Mouse (Mus musculus): ENCODE results near the gene Ift43. TPM values are rescaled to one million over a fixed set of nuclear protein-coding genes. Genes with fewer than 3 reads are reported as not detected.

Ift43 gene
- polyA plus RNA-seq, 1 experiment from 2014 or later, result 28.1 TPM

DNA sequence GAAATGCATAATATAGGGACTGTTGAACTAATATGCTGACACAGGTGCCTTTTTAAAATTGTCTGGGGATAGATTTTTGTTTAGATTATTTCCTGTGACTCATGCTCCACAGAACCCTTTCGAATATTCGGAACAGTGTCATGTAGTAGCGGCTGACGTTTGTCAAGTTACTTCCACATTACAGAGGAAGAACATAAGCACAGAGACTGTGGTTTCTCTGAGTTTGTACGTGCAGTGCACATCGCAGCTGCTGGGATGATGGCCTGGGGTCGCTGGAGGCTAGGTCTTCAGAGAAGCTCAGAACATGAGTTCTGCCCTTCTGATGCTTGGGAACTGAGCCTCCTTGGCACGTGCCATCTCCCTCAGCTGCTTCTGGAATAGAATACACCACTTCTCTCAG is 35.0 kb upstream of the Ift43 start:
- no peaks in the 10 kb centered on the region for H3K27me3 ChIP-seq (replicated peaks; ENCODE audit: control insufficient read depth, insufficient read depth, low read length)
- 68% methylated on average over 8 of the region's 8 CpGs for WGBS
- no peak overlapping the region for H3K27ac ChIP-seq (ENCODE audit: low read depth, low read length)
- H3K9ac ChIP-seq (ENCODE audit: low read depth, low read length), result no peak overlapping the region
- DNase-seq (ENCODE audit: low spot score) (no peak), ATAC-seq (replicated peaks; ENCODE audit: low FRiP score) (no peak)
- peaks cover 4% of the 10 kb centered on the region; the same call in 1 of the 2 replicates for H3K9me3 ChIP-seq (ENCODE audit: control insufficient read depth, low read length)
- H3K4me2 ChIP-seq, result no peak overlapping the region
- no peaks in the 10 kb centered on the region for H3K4me1 ChIP-seq (replicated peaks; ENCODE audit: control insufficient read depth, insufficient read depth, low read length)
- H3K36me3 ChIP-seq (ENCODE audit: control insufficient read depth, insufficient read depth, low read length), result peaks cover 7% of the 10 kb centered on the region; the same call in 1 of the 2 replicates
- no peak overlapping the region for H3K4me3 ChIP-seq (ENCODE audit: low read depth, low read length)

DNA sequence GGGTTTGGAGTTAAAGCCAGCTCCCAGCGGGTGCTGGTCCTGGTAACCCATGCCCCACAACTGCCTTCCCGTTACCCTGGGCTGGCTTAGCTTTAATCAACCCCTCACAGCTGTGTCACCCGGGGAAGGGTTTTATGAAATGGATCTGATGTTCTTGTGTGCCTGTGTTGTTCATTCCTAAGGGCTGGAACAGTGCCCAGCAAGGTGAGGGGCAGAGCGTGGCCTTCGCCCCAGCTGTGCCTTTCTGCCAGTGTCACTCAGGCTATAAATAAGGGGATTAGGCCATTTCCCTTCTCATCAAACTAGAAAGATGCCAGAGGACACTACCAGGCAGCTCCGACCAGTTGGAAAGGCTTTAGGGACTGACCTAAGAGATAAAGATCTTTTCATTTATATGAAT is 32.5 kb upstream of the Ift43 start:
- ATAC-seq (replicated peaks; ENCODE audit: low FRiP score), result no peak

DNA sequence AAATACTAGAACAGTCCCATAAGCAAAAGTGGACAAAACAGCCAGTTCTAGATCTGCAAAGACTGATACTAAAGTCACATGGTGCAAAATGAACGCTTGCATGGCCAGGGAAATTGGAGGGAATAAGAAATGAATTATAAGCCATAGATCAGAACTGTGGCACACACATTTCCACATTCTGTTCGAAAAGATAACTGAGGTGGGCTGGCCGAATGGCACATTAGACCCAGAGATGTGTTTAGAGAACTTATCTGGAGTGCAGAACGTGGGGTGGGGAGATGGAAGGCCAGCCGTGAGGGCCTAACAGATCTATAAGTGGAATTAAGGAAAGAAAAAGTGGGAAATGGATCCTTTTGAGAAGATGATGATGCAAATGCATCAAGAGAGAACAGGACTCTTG is 30.9 kb upstream of the Ift43 start:
- no peaks in the 10 kb centered on the region for H3K9me3 ChIP-seq (ENCODE audit: control insufficient read depth, low read length)
- WGBS, result 72% methylated on average over 5 of the region's 5 CpGs
- H3K4me3 ChIP-seq (ENCODE audit: low read depth, low read length), result no peak overlapping the region
- no peak overlapping the region for H3K4me2 ChIP-seq
- H3K9ac ChIP-seq (ENCODE audit: low read depth, low read length), result no peak overlapping the region
- ATAC-seq (replicated peaks; ENCODE audit: low FRiP score) (0 out of 2 replicates have a peak, but pooled peaks have one; percentile 31), DNase-seq (ENCODE audit: low spot score) (no peak)
- no peaks in the 10 kb centered on the region for H3K4me1 ChIP-seq (replicated peaks; ENCODE audit: control insufficient read depth, insufficient read depth, low read length)
- no peak overlapping the region for H3K27ac ChIP-seq (ENCODE audit: low read depth, low read length)
- H3K27me3 ChIP-seq (replicated peaks; ENCODE audit: control insufficient read depth, insufficient read depth, low read length), result no peaks in the 10 kb centered on the region
- no peaks in the 10 kb centered on the region for H3K36me3 ChIP-seq (ENCODE audit: control insufficient read depth, insufficient read depth, low read length)

More for the DNA sequence above, 32.5 kb upstream of the Ift43 start:
- Histone ChIP-seq H3K27ac (ENCODE audit: low read depth, low read length) (no peak overlapping the region), H3K4me2 (no peak overlapping the region), H3K36me3 (ENCODE audit: control insufficient read depth, insufficient read depth, low read length) (no peaks in the 10 kb centered on the region), H3K4me3 (ENCODE audit: low read depth, low read length) (no peak overlapping the region), H3K27me3 (replicated peaks; ENCODE audit: control insufficient read depth, insufficient read depth, low read length) (no peaks in the 10 kb centered on the region), H3K9me3 (ENCODE audit: control insufficient read depth, low read length) (no peaks in the 10 kb centered on the region), H3K9ac (ENCODE audit: low read depth, low read length) (no peak overlapping the region), H3K4me1 (replicated peaks; ENCODE audit: control insufficient read depth, insufficient read depth, low read length) (no peaks in the 10 kb centered on the region)
- 88% methylated on average over 6 of the region's 6 CpGs for WGBS
- no peak for DNase-seq (ENCODE audit: low spot score)

DNA sequence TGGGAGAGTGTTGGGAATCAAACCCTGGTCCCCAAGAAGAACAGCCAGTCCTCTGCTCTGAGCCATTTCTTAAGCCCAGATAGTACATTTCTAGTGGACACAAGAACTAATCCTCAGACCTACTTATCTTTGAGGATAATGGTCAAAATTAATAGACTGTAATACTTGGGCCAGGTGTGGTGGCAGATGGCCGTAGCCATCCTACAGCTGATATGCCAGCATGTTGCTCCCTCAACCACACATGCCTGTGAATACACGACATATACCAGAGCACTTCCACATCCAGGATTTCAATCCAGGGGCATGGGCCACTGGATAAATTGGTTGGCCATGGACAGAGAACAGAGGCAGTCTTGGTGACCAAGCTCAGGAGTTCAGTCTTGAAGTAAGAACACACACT is 27.0 kb upstream of the Ift43 start:
- DNase-seq (ENCODE audit: low spot score), result no peak
- H3K4me3 ChIP-seq (ENCODE audit: low read depth, low read length), result no peak overlapping the region
- no peak overlapping the region for H3K27ac ChIP-seq (ENCODE audit: low read depth, low read length)
- ATAC-seq (replicated peaks; ENCODE audit: low FRiP score), result no peak
- 84% methylated on average over 2 of the region's 2 CpGs for WGBS
- no peaks in the 10 kb centered on the region for H3K4me1 ChIP-seq (replicated peaks; ENCODE audit: control insufficient read depth, insufficient read depth, low read length)
- no peaks in the 10 kb centered on the region for H3K9me3 ChIP-seq (ENCODE audit: control insufficient read depth, low read length)
- no peaks in the 10 kb centered on the region for H3K27me3 ChIP-seq (replicated peaks; ENCODE audit: control insufficient read depth, insufficient read depth, low read length)
- H3K4me2 ChIP-seq, result no peak overlapping the region
- H3K36me3 ChIP-seq (ENCODE audit: control insufficient read depth, insufficient read depth, low read length), result no peaks in the 10 kb centered on the region; the same call in 1 of the 2 replicates
- no peak overlapping the region for H3K9ac ChIP-seq (ENCODE audit: low read depth, low read length)

DNA sequence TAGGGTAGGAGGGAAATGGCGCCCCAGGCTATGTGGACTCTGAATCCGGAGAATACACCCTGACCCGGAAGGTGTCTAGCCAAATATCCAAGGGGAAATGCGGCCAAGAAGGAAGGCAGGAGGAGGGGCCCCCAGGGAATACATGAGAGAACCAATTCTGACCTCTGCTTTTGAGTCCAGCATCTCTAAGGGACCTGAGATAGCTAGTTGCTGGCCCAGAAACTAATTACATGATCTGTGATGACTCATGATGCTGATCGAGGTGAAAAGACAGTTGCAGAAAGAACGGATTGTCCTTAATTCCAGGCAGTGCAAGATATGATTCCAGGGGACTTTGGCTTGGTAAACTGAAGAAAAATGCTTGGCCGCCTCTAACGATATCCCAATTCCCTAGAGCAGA is 25.4 kb upstream of the Ift43 start:
- WGBS, result 85% methylated on average over 8 of the region's 8 CpGs
- Histone ChIP-seq H3K4me2 (no peak overlapping the region), H3K27ac (ENCODE audit: low read depth, low read length) (no peak overlapping the region), H3K9ac (ENCODE audit: low read depth, low read length) (no peak overlapping the region), H3K4me3 (ENCODE audit: low read depth, low read length) (no peak overlapping the region), H3K9me3 (ENCODE audit: control insufficient read depth, low read length) (no peaks in the 10 kb centered on the region), H3K4me1 (replicated peaks; ENCODE audit: control insufficient read depth, insufficient read depth, low read length) (no peaks in the 10 kb centered on the region), H3K36me3 (ENCODE audit: control insufficient read depth, insufficient read depth, low read length) (no peaks in the 10 kb centered on the region; the same call in 1 of the 2 replicates), H3K27me3 (replicated peaks; ENCODE audit: control insufficient read depth, insufficient read depth, low read length) (no peaks in the 10 kb centered on the region)
- ATAC-seq (replicated peaks; ENCODE audit: low FRiP score) (no peak), DNase-seq (ENCODE audit: low spot score) (no peak)

DNA sequence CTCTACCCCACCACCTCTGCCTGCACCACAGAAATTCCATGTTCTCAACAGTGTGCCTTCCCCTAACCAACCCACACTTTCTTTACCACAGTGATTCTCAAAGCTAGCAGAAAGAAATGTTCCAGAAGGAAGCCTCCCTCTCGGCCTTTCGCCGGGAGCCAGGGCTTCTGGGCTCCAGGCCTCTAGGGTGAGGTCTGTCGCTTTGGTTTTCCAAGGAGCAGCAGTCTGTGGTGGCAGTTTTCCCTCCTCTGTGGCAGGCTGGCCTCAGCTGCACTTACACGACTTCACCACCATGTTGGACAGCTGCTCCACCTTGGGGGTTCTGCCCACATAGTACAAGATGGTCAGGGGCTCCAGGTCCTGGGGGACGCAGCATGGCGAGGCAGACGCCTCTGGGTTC is 24.8 kb upstream of the Ift43 start:
- H3K9ac ChIP-seq (ENCODE audit: low read depth, low read length), result no peak overlapping the region
- H3K4me2 ChIP-seq, result no peak overlapping the region
- ATAC-seq (replicated peaks; ENCODE audit: low FRiP score), result no peak
- H3K27me3 ChIP-seq (replicated peaks; ENCODE audit: control insufficient read depth, insufficient read depth, low read length), result no peaks in the 10 kb centered on the region
- H3K4me1 ChIP-seq (replicated peaks; ENCODE audit: control insufficient read depth, insufficient read depth, low read length), result no peaks in the 10 kb centered on the region
- no peak overlapping the region for H3K27ac ChIP-seq (ENCODE audit: low read depth, low read length)
- WGBS, result 82% methylated on average over 8 of the region's 8 CpGs
- no peaks in the 10 kb centered on the region; the same call in 1 of the 2 replicates for H3K36me3 ChIP-seq (ENCODE audit: control insufficient read depth, insufficient read depth, low read length)
- no peak for DNase-seq (ENCODE audit: low spot score)
- H3K9me3 ChIP-seq (ENCODE audit: control insufficient read depth, low read length), result no peaks in the 10 kb centered on the region
- no peak overlapping the region for H3K4me3 ChIP-seq (ENCODE audit: low read depth, low read length)

DNA sequence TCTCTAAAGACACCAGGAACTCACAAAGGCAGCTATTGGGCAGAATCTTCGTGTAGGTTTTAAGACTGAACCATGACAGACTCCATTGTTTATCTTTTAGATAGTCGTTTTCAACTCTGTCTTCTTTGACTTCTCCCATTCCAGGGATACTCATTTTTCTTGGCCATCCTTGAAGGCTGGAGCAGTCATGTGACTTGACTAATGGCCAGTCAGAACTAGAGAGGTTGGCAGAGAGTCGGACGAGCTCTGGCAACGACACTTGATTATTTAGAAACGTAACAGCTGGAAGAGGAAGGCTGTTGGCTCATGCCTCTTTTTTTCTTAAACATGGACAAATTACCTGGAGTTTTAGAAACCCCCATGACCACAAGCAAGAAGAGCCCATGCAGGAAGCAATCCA is 23.0 kb upstream of the Ift43 start:
- Histone ChIP-seq H3K9ac (ENCODE audit: low read depth, low read length) (no peak overlapping the region), H3K4me1 (replicated peaks; ENCODE audit: control insufficient read depth, insufficient read depth, low read length) (no peaks in the 10 kb centered on the region), H3K36me3 (ENCODE audit: control insufficient read depth, insufficient read depth, low read length) (no peaks in the 10 kb centered on the region; the same call in 1 of the 2 replicates), H3K4me2 (no peak overlapping the region), H3K27me3 (replicated peaks; ENCODE audit: control insufficient read depth, insufficient read depth, low read length) (no peaks in the 10 kb centered on the region), H3K27ac (ENCODE audit: low read depth, low read length) (no peak overlapping the region), H3K4me3 (ENCODE audit: low read depth, low read length) (no peak overlapping the region), H3K9me3 (ENCODE audit: control insufficient read depth, low read length) (no peaks in the 10 kb centered on the region)
- DNase-seq (ENCODE audit: low spot score), result no peak
- WGBS, result 82% methylated on average over 6 of the region's 6 CpGs
- ATAC-seq (replicated peaks; ENCODE audit: low FRiP score), result no peak

DNA sequence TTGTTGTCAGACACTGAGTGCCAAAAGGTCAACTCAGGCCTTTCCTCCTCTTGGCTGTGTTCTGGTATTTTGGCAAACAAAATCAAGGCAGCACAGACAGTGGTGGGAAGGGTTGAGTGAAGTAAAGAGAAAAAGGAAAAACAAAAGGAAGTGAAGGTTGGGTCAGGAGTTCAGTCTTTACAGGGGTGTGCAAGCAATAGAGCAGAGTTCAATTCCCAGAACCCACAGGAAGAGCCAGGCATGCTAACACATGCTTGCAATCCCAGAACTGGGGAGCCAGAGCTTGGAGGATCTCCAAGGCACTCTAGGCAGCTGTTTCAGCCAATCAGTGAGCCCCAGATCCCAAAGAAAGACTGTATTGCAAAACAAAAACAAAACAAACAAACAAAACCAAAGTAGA is 17.5 kb upstream of the Ift43 start:
- ATAC-seq (replicated peaks; ENCODE audit: low FRiP score) (no peak), DNase-seq (ENCODE audit: low spot score) (no peak)
- Histone ChIP-seq H3K27ac (ENCODE audit: low read depth, low read length) (no peak overlapping the region), H3K9me3 (ENCODE audit: control insufficient read depth, low read length) (no peaks in the 10 kb centered on the region), H3K4me2 (no peak overlapping the region), H3K4me1 (replicated peaks; ENCODE audit: control insufficient read depth, insufficient read depth, low read length) (no peaks in the 10 kb centered on the region), H3K9ac (ENCODE audit: low read depth, low read length) (no peak overlapping the region), H3K36me3 (ENCODE audit: control insufficient read depth, insufficient read depth, low read length) (no peaks in the 10 kb centered on the region; the same call in 1 of the 2 replicates), H3K4me3 (ENCODE audit: low read depth, low read length) (no peak overlapping the region), H3K27me3 (replicated peaks; ENCODE audit: control insufficient read depth, insufficient read depth, low read length) (no peaks in the 10 kb centered on the region)

DNA sequence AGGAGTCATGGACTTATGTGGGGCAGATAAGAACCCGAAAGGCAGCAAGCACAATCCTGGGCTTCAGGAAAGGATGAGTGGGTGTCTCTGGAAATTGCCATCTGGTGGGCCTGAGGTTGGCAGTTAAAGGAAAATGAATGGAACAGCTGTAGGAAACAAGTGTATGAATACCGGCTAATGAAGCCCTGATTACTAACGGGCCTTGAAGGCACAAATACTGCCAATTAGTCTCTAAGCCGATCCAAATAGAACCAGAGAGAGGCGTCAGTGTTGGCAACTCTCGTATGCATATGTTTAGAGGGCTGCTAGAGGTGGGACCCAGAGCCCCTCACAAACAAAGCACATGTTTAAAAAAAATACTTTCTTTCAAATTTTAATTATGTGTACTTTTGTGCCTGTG is 10.9 kb upstream of the Ift43 start:
- DNase-seq (ENCODE audit: low spot score) (no peak), ATAC-seq (replicated peaks; ENCODE audit: low FRiP score) (no peak)
- Histone ChIP-seq H3K9ac (ENCODE audit: low read depth, low read length) (no peak overlapping the region), H3K27ac (ENCODE audit: low read depth, low read length) (no peak overlapping the region), H3K9me3 (ENCODE audit: control insufficient read depth, low read length) (no peaks in the 10 kb centered on the region), H3K27me3 (replicated peaks; ENCODE audit: control insufficient read depth, insufficient read depth, low read length) (peaks cover 7% of the 10 kb centered on the region; the same call in 1 of the 2 replicates), H3K4me1 (replicated peaks; ENCODE audit: control insufficient read depth, insufficient read depth, low read length) (no peaks in the 10 kb centered on the region), H3K4me2 (no peak overlapping the region), H3K36me3 (ENCODE audit: control insufficient read depth, insufficient read depth, low read length) (no peaks in the 10 kb centered on the region), H3K4me3 (ENCODE audit: low read depth, low read length) (no peak overlapping the region)
- WGBS, result 87% methylated on average over 6 of the region's 6 CpGs

Data from liver, embryonic 11.5 days (tissue).